Mouse (Mus musculus) liver, embryonic 15.5 days (tissue): Measurements from ENCODE around the gene Tmem132b. TPM values are rescaled to one million over a fixed set of nuclear protein-coding genes. Genes with fewer than 3 reads are reported as not detected.
"Not testable (repeated sequence)": the region's sequence is repeated elsewhere in the genome, so short reads cannot be mapped to it uniquely, and the experiment has no call there.

ENCODE experiments used
- ATAC-seq: fragments of 200-750 bp; cut with Nextera tagmentation; 2 replicates; pipeline ENCODE4 v1.8.0; 2017; ENCODE audit warnings: moderate number of reproducible peaks, mild to moderate bottlenecking, moderate library complexity; ENCODE audit not compliant: insufficient read depth
- H3K27ac ChIP-seq: fragments of 300-500 bp; sonication (generic); replicated peaks from 2 replicates; pipeline ENCODE4 v1.5.1; 2015; ENCODE audit warnings: mild to moderate bottlenecking, inconsistent platforms
- H3K27me3 ChIP-seq: fragments of 300-500 bp; sonication (generic); 2 replicates; pipeline ENCODE4 v1.6.1; 2015; ENCODE audit warnings: mild to moderate bottlenecking, inconsistent platforms
- H3K36me3 ChIP-seq: fragments of 300-500 bp; sonication (generic); replicated peaks from 2 replicates; pipeline ENCODE4 v1.6.1; 2015; ENCODE audit warnings: moderate library complexity, mild to moderate bottlenecking, inconsistent platforms
- H3K4me1 ChIP-seq: fragments of 300-500 bp; sonication (generic); replicated peaks from 2 replicates; pipeline ENCODE4 v1.6.1; 2015; ENCODE audit warnings: inconsistent platforms
- H3K4me2 ChIP-seq: fragments of 300-500 bp; sonication (generic); 2 replicates; pipeline ENCODE4 v1.6.1; 2015; ENCODE audit warnings: moderate library complexity, mild to moderate bottlenecking, inconsistent platforms
- H3K4me3 ChIP-seq: fragments of 300-500 bp; sonication (generic); replicated peaks from 2 replicates; pipeline ENCODE4 v1.5.1; 2015; ENCODE audit warnings: mild to moderate bottlenecking, inconsistent platforms
- H3K9ac ChIP-seq: fragments of 300-500 bp; sonication (generic); 2 replicates; pipeline ENCODE4 v1.6.1; 2015; ENCODE audit warnings: moderate library complexity, mild to moderate bottlenecking, inconsistent platforms
- H3K9me3 ChIP-seq: fragments of 300-500 bp; sonication (generic); replicated peaks from 2 replicates; pipeline ENCODE4 v1.6.1; 2016; ENCODE audit warnings: inconsistent platforms
- WGBS: fragments of 180-500 bp; shearing (Covaris S2); methylation state at CpG from one replicate; pipeline ENCODE4 v1.1.7; 2015; ENCODE audit warnings: mixed read lengths; ENCODE audit not compliant: insufficient replicate concordance; 5-methylcytosine and 5-hydroxymethylcytosine counted together
- polyA plus RNA-seq: library from polyadenylated mRNA; unstranded; fragments of >200 nt; fragmentation: Nextera tagmentation; extraction: Ambion mirVana; gene quantifications from 2 replicates; pipeline ENCODE4 v1.2.1, GENCODE M21; 2015

Gene Tmem132b
- not detected in 2 replicates for polyA plus RNA-seq

DNA sequence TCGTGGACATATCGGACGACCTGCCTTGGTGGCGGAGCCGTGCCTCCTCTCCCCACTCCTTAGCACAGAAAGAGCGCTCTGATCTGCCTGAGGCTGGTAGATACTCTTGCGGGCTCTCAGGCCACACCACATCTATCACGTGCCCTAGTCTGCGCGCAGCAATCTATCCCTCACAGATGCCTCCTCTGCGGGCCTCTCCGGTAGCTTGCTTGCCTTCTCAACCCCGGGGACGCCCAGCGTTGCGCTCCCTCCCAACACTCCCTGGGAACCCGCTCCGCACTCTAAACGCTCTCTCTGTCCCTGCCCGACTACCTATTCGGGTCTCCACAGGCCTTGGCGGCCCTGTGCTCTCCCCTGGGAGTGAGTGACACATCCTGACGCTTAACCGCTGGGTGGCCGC, at the start of gene Tmem132b:
Gene Tmem132b, plus strand, starts transcription at position 141 of the 400 bp plus-strand sequence.
- Histone ChIP-seq H3K4me2 (peak within 1 kb of the TSS; percentile 41), H3K4me3 (no peak within 1 kb of the TSS; the same call in 1 of the 2 replicates), H3K27me3 (peaks cover 86% of the 10 kb centered on the region), H3K36me3 (no peaks in the 10 kb centered on the region), H3K9me3 (no peaks in the 10 kb centered on the region; the same call in 1 of the 2 replicates), H3K4me1 (no peaks in the 10 kb centered on the region), H3K27ac (no peak within 1 kb of the TSS), H3K9ac (no peak within 1 kb of the TSS)
- ATAC-seq = no peak
- WGBS = 1% methylated on average over 25 of the region's 25 CpGs

DNA sequence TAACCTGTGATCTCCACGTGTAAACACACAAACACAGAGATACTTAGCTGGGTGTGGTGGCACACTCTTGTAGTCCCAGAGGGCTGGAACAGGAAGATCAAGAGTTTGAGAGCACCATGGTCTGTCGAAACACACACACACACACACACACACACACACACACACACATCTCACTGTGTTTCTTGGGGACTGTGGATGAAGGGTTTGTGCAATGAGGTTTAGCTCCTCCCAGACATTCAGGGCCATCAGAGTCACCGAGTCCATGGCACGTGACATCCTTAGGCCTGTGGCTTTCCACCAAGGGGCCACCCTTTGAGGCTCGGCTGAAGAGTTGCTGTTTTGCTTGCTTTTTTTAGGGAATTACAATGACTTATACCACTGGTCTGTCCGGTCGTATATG, 49.1 kb upstream of the Tmem132b start:
- H3K4me2 ChIP-seq = no peak overlapping the region
- WGBS = 68% methylated on average over 7 of the region's 7 CpGs
- ATAC-seq = no peak
- H3K9me3 ChIP-seq = no peaks in the 10 kb centered on the region
- peaks cover 35% of the 10 kb centered on the region for H3K36me3 ChIP-seq
- H3K27me3 ChIP-seq = no peaks in the 10 kb centered on the region
- H3K27ac ChIP-seq = no peak overlapping the region
- H3K9ac ChIP-seq = no peak overlapping the region
- no peak overlapping the region for H3K4me3 ChIP-seq
- H3K4me1 ChIP-seq = peaks cover 29% of the 10 kb centered on the region

DNA sequence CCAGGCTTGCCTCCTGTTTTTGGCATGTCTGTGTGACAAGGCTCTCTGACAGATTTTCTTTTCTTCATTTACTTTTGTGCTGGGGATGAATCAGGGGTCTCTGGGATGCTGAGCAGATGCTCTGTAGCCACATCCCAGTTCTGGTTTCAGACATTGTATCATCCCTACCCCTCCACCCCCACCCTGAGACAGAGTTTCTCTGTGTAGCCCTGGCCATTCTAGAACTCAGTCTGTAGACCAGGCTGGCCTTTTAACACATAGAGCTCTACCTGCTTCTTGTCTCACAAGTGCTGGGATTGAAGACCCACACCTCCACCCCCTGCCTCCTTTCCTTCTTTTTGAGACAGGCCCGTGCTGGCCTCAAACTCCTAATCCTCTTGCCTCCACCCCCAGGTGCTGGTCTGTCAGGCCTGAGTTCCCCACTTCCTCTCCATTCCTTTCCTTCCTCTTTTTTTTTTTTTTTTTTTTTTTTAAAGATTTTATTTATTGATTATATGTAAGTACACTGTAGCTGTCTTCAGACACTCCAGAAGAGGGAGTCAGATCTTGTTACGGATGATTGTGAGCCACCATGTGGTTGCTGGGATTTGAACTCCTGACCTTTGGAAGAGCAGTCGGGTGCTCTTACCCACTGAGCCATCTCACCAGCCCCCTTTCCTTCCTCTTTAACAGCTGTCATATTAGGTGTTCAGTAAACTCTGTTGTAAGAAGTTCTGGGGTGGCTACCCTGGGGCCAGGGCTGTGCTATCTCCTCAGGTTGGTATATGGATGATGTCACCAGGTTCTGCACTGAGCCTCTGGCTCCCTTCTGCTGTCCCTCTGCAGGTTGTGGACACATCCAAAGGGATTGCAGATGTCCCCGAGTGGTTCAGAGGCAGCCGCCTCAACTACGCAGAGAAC, 47.6 kb upstream of the Tmem132b start:
- Histone ChIP-seq H3K4me2 (no peak overlapping the region), H3K4me1 (peaks cover 17% of the 10 kb centered on the region), H3K27ac (peak overlapping the region; percentile 51), H3K4me3 (no peak overlapping the region), H3K9me3 (no peaks in the 10 kb centered on the region), H3K9ac (no peak overlapping the region), H3K27me3 (no peaks in the 10 kb centered on the region), H3K36me3 (peaks cover 35% of the 10 kb centered on the region)
- 60% methylated on average over 5 of the region's 6 CpGs for WGBS
- peak; percentile 30 for ATAC-seq

DNA sequence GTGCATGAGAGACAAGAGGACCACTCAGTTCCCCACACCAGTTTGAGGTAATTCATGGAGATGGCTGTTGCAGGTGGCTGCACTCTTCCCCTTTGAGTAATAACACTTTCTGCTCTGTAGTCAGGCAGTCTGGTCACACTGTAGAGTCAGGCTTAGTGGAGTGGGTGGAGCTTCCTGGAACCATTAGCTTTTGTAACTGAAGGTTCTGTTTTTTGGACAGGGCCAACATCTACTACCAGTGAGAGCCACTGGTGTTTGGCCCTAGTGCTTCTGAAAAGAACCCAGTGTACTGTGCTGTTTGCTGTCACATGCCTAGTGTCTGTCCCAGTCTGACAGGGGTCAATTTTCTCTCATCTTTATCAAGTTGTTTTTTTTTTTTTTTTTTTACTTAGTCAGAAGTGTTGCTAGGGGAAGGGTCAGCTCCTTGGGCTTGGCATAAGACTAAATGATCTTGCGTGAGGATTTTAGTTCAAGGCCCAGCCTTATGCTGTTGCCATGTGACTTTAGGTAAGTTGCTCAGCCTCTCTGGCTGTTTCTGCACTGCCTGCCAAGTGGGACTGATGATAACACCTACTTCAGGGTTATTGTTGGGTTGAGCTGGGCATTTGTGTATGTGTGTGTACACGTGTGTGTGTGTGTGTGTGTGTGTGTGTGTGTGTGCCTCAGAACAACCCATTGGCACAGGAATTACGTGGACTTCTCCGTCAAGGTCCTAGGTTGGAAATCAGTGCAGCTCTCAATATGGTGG, 46.4 kb upstream of the Tmem132b start:
- Histone ChIP-seq H3K4me1 (peaks cover 17% of the 10 kb centered on the region), H3K27ac (0 out of 2 replicates have a peak overlapping the region, but pooled peaks have one; percentile 38), H3K9me3 (no peaks in the 10 kb centered on the region), H3K4me3 (no peak overlapping the region), H3K9ac (no peak overlapping the region), H3K4me2 (no peak overlapping the region), H3K36me3 (peaks cover 35% of the 10 kb centered on the region), H3K27me3 (no peaks in the 10 kb centered on the region)
- 77% methylated on average over 4 of the region's 4 CpGs for WGBS
- no peak for ATAC-seq

DNA sequence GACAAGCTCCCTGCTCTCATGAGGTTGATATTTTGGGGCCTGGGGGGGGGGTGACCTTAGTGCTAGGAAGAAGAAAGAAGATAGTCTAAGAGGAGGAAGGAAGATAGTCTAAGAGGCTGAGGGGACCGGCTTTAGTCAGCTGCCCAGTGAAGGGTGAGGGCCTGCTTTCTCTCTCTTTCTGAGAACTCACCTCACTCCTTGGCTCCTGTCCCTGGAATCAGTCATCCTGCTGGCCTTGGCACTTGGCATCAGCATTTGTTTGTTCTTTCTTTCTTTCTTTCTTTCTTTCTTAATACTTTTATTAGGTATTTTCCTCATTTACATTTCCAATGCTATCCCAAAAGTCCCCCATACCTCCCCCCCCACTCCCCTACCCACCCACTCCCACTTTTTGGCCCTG, 45.5 kb upstream of the Tmem132b start:
- Histone ChIP-seq H3K36me3 (peaks cover 42% of the 10 kb centered on the region), H3K4me3 (no peak overlapping the region), H3K27ac (no peak overlapping the region), H3K4me2 (no peak overlapping the region), H3K9ac (no peak overlapping the region), H3K9me3 (no peaks in the 10 kb centered on the region), H3K4me1 (peaks cover 17% of the 10 kb centered on the region), H3K27me3 (no peaks in the 10 kb centered on the region)
- WGBS = 50% methylated on average over 1 of the region's 1 CpGs
- no peak for ATAC-seq

DNA sequence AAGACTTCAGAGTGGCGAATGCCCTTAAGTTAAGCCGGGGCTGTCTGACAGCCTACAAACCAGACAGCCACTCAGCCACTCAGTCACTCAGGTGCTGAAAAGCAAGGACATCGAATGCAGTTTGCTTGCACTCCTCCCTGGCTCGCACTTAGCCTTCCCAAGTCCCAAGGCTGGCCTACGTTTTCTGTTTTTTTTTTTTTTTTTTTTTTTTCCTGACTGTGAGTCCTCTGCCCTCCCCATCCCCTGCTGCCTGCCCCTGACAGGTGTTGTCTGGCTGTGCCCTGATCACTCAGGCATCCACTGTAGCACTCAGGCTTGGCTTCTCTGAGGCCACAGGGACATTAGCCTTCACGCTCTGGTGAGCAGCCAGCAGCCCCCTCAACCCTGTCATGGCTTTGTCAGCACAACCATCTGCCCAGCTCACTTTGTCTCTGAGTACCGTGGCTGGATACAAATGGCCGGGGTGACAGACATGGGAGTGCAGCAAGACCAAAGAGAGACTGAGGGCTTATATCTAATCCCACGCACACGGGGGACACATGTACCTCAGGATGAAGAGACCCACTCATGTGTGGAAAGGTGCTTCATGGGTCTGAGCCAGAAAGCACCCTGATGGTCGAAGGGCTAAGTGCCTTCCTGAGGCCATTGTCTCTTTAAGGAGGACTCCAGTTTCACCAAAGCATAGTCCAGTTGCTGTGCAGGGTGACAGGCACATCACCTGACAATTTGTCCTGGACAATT, 44.0 kb upstream of the Tmem132b start:
- WGBS = 69% methylated on average over 11 of the region's 11 CpGs
- Histone ChIP-seq H3K4me2 (no peak overlapping the region), H3K9ac (no peak overlapping the region), H3K4me3 (no peak overlapping the region), H3K27me3 (no peaks in the 10 kb centered on the region), H3K36me3 (peaks cover 46% of the 10 kb centered on the region), H3K9me3 (no peaks in the 10 kb centered on the region), H3K4me1 (peaks cover 11% of the 10 kb centered on the region), H3K27ac (no peak overlapping the region)
- no peak for ATAC-seq

DNA sequence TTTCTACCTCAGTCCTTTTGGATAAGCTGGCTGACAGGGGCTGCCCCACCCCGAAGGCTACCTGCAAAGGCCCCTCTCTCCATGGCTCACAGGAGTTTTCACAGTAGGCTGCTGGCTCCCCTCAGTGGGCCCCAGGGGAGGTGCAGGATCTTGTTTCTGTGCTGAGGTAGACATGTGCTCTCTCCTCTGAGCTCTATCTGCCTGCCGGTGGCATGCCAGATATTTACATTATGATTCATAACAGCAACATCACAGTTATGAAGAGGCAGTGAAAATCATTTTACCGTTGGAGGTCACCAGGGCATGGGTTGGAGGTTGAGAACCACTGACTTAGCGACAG, 43.5 kb upstream of the Tmem132b start:
- no peak overlapping the region for H3K9ac ChIP-seq
- H3K4me1 ChIP-seq = peaks cover 7% of the 10 kb centered on the region
- 58% methylated on average over 4 of the region's 4 CpGs for WGBS
- H3K27me3 ChIP-seq = no peaks in the 10 kb centered on the region
- no peak overlapping the region for H3K27ac ChIP-seq
- no peak overlapping the region for H3K4me2 ChIP-seq
- H3K9me3 ChIP-seq = no peaks in the 10 kb centered on the region
- no peak overlapping the region for H3K4me3 ChIP-seq
- H3K36me3 ChIP-seq = peaks cover 45% of the 10 kb centered on the region
- ATAC-seq = no peak

DNA sequence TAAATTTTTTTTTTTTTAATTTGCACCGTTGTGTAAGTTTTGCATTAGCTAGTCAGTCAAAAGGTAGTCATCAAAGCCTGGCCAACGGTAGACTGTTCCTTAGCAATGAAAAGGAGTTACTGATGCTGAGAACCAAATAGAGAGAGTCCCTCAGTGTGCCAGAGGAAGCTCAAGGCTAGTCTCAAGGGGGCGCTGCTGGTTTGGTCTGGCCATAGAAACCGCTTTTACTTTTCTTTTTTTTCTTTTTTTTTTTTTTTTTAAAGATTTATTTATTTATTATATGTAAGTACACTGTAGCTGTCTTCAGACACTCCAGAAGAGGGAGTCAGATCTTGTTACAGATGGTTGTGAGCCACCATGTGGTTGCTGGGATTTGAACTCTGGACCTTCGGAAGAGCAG, 42.6 kb upstream of the Tmem132b start:
- H3K4me3 ChIP-seq, H3K9ac ChIP-seq, H3K4me1 ChIP-seq, H3K4me2 ChIP-seq, ATAC-seq, H3K27ac ChIP-seq, H3K9me3 ChIP-seq, H3K27me3 ChIP-seq: not testable (repeated sequence)
- peaks cover 39% of the 10 kb centered on the region for H3K36me3 ChIP-seq
- WGBS = 80% methylated on average over 5 of the region's 5 CpGs

DNA sequence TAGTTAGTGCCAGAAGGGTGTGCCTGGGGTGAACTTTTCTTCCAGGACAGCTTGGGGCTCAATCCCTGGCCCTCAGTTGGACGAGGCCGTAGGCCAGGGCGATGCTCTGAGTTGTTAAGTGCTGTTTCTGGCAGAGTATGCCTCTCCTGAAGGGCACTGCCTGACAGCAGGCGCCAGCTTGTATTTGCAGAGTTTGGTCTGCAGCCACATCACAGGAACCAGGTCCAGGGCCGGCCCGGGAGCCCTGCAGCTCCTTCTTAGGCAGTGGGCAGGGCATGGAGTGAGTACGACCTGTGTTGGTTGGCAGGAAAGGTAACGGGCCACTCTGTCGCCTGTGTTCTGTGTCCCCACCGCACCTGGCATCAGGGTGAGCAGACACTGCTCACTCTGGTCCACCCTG, 40.5 kb upstream of the Tmem132b start:
- no peak overlapping the region for H3K27ac ChIP-seq
- peaks cover 22% of the 10 kb centered on the region; the same call in 1 of the 2 replicates for H3K36me3 ChIP-seq

DNA sequence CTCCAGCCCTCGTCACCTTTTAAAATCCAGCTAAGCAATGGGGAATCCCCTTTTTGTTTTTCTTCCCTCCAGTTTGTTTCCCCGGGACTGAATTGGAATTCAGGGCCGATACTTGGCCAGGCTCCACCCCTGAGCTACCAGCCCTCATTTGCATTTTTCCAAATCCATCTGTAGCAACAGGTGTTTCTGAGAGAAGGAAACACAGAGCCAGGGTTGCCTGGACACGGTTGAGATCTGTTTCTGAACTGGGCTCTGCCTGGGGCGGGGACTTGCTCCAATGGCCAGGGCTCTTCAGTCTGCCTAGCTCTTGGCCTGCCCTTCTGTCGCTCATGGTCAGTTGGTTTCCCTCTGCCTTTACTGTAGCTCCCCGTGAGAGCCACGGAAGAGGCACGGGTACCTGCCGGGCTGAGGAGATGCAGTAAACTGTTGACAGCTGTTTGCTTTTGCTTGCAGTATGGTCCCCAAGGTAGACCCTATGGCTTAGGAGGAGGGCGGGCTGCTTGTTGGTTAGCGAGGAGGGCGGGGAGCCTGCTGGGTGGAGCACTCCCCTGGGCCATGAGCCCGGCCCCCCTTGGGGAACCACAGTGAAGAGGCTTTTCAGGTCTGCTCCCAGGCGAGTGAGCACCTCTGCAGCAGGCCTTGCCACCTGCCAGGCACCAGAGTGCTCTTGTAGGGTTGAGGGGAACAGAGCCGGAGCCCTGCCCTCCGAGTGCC, 39.0 kb upstream of the Tmem132b start:
- Histone ChIP-seq H3K4me2 (no peak overlapping the region), H3K4me3 (no peak overlapping the region), H3K27me3 (no peaks in the 10 kb centered on the region), H3K36me3 (peaks cover 15% of the 10 kb centered on the region; the same call in 1 of the 2 replicates), H3K27ac (no peak overlapping the region), H3K9me3 (no peaks in the 10 kb centered on the region), H3K4me1 (no peaks in the 10 kb centered on the region), H3K9ac (no peak overlapping the region)
- WGBS = 73% methylated on average over 17 of the region's 17 CpGs
- ATAC-seq = no peak

More for the DNA sequence above, 40.5 kb upstream of the Tmem132b start:
- Histone ChIP-seq H3K4me2 (no peak overlapping the region), H3K4me1 (no peaks in the 10 kb centered on the region), H3K4me3 (no peak overlapping the region), H3K9ac (no peak overlapping the region), H3K9me3 (no peaks in the 10 kb centered on the region), H3K27me3 (no peaks in the 10 kb centered on the region)
- WGBS = 84% methylated on average over 10 of the region's 10 CpGs
- ATAC-seq = no peak
